Mouse (Mus musculus) hematopoietic stem cell, adult 5-6 weeks (primary cell): ENCODE results near the gene Adra1b. TPM values are rescaled to one million over a fixed set of nuclear protein-coding genes. Genes with fewer than 3 reads are reported as not detected.

Experiments
- ATAC-seq, 2 experiments: fragments of 125-278 bp in 1 of 2; replicated peaks in 1 of 2; 2 replicates each; pipeline ENCODE4 v1.8.0; 2016 to 2017; ENCODE audit warnings: inconsistent platforms in 2 of 2, mild to moderate bottlenecking in 2 of 2, moderate number of reproducible peaks in 2 of 2, low read depth in 1 of 2, moderate TSS enrichment in 1 of 2; ENCODE audit not compliant: low FRiP score in 2 of 2, poor library complexity in 2 of 2, severe bottlenecking in 2 of 2, insufficient read depth in 1 of 2, low TSS enrichment in 1 of 2
- total RNA-seq: library from RNA; stranded (forward); fragments of 172-1452, 232-1000 nt; gene quantifications from 2 replicates; pipeline ENCODE4 v1.2.3, GENCODE M21; 2017

Adra1b gene
- total RNA-seq, 1 experiment from 2014 or later = not detected

- no peak for ATAC-seq
These were observed 11.3 kb upstream of the Adra1b start for GRCm38 (mm10) chr11:43912136-43912888.

DNA sequence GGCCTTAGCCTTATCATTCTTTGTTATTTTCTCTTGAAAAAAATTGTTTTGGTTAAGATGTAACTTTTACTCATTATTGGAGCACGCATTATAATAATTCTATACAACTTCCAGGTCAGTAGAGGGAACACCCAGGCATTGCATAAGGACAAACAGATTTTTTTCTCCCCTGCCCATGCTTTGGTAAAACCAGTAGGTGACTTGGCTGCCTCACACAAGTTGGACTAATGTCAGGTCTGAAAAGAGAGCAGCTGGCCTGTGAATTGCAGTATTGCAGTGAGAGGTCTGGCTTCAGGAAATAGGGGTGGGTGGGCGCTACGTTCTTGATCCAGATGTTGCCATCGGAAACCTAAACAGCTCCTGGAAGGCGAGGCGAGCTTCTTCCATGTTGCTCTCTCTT lies 10.6 kb upstream of the Adra1b start:
- no peak for ATAC-seq

DNA sequence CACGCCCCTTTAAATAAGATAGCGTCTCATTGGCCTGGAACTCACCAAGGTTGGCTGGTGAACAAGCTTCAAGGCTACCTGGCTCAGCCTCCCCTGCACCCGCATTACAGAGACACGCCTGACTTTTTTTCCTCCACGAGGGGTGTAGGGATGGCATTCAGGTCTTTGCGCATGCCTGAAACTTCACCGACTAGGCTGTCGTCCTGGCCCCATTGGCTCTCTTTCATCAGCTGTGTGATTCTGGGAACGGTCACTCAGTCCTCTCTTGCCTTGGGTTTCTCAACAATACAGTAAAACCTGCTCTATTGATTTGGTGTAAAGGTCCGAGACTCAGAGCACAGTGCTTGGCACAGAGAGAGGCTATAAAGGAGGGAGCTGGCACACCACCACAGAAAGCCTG lies 2.3 kb upstream of the Adra1b start:
- no peak for ATAC-seq

DNA sequence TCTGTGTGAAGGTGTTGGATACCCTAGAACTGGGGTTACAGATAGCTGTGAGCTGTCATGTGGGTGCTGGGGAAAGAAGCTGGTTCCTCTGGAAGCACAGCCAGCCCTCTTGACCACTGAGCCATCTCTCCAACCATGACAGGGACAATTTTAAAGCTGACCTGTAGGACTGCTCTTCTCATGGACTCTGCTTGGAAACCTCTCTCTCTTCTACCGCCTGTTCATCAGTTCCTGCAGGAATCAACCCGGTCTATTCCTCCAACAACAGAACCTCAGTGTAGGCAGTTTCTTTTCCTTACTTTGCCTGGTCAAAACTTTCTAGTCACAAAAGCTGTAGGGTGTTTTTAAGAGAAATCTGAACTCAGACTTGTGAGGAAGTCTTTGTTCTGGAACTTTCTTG lies 1.3 kb downstream of the Adra1b start:
- no peak for ATAC-seq

DNA sequence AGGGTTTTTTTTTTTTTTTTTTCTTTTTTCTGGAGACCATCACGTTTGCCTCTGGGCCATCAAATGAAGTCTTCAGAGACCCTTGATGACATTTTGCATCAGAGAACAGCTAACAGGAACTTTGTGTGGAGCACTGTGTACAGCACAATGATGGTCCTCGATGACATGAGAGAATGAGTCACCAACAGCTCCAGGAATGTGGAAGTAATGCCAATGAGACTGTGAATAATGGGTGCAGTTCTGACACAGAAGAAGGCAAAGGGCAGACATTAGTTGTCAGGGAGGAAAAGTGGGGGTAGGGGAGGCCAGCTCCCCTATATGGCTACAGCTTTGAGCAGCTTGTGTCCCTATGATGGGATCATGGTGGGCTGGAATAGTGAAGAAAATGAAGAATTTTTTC lies 5.7 kb downstream of the Adra1b start:
- ATAC-seq = no peak

DNA sequence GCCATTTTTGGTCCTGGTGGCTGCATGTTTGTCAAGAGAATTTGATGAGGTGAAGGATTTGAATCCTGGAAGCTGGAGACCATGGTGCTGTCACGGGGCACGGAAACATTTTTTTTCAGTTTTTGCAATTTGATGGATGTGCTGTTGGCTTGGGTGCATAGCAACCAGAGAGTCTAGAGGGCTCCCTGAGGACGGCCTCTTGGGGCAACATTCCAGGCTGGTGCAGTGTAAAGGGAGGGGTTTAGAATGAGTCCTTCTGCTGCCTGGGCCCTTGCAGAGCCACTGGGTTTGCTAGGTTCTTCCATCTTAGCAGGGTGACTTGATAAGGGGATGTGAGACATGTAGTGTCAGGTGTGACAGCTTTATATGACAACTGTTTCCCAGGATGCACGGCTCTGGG lies 8.5 kb downstream of the Adra1b start:
- ATAC-seq = no peak

DNA sequence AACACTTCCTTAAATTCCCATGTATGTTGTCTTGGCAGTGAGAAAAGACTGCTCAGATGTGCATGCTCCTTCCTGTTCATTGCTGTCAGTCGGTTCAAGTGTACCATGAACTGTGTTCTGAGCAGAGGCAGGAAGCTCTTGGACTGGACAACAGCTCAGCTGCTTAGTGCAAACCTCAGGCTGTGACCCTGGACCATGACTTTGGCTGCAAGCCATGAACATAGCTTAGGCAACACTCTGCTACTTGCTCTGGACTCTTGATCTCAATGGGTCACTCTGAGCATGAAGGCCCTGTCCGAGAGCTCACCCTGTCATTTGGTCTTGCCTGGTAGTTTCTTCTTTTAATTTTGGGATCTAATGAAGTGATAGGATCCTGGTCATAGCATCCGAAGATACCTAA lies 9.6 kb downstream of the Adra1b start:
- ATAC-seq = no peak

DNA sequence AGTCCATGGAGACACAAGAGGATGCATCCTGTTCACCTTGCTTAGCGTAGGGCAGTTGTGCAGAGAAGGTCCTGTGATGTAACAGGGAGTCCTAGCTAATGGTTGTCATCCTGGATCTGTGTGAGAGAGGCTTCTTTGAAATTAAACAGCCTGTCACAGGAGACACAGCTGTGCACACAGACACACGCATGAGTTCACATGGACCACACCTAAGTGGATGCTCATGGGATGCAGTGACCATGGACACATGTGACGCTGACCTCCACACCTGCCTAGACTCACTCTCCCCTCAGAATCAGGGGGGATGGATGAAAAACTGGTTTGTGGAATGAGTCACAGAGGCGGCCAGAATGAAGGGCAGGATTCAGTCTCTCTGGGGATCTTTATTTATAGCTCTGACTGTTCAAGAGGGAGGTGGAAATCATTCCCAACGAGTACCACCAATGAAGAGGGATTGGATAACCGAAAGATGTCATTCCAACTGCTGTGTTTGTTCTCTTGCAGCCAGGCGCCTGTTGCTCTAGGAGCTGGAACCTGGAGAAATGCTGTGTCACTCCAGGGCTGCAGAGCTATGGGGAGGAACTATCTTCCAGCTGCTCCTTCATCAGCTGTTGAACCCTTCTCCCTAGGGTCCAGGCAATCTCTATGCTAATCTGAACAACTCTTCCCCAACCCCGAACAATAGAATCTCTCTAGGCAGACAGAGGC lies 11.6 kb downstream of the Adra1b start:
- ATAC-seq = no peak

DNA sequence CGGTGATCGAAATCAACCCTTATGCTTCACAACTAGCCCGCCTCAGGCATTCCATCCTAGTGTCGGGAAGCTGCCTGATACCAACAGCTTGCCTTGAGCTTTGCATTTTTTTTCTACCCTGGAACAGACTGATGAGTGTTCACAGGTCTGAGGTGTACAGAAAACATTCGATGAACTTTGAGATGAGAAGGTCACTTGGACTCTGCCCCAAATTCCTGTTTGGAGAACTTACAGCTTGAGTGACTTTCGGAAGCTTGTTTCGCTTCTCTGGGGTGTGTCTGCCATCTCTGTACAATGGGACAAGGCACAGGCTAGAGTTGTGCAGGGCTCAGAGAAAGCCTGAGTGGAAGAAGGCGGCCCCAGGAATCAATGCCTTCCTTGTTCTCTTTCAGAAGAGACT lies 12.3 kb downstream of the Adra1b start:
- ATAC-seq = no peak

DNA sequence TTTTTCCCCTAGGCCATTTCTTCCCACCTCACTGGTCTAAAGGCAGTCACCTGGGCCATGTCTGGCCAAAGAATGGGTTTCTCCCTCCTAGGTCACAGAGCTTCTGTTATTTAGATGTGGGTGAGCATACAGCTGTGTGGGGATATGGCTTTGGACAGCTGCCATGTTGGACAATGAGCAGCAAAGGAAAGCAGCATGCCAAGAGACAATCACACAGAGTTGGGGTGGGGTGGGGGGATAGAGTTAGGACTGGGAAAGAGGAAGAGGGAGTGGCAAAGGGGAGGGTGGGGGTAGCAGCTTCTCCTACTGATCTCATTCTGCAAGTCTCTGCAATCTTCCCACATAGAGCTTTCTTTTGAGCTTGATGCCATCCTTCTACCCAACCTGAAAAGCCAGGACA lies 13.4 kb downstream of the Adra1b start:
- ATAC-seq = no peak

- ATAC-seq = no peak
These were observed 16.5 kb downstream of the Adra1b start for GRCm38 (mm10) chr11:43884521-43884920.

DNA sequence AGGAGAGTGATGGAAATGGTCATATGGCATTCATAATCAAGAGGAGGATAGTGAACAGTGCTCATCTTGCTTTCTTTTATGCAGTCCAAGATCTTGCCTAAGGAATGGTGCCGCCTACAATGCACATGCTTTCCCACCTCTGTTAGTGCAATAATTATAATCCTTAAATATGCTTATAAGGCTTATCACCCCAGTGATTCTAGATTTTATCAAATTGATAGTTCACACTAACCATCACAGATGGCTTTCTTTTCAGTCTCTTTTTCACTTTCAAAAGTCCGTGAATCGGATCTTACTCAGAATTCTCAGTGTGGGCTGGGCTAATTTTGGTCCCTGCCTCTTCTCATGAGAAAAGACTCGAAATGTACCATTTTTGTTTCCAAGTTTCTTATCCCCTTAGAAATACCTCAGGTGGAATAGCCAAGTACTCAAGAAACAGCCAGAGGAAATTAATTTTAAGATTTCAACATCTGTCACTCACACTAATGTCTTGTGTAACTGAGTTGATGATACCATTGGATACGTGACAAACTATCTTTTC lies 17.3 kb downstream of the Adra1b start:
- no peak for ATAC-seq

GRCm38 (mm10) chr11:43877211-43877610 lies 23.8 kb downstream of the Adra1b start:
- ATAC-seq = no peak

GRCm38 (mm10) chr11:43867721-43868281 lies 33.2 kb downstream of the Adra1b start:
- ATAC-seq = no peak

DNA sequence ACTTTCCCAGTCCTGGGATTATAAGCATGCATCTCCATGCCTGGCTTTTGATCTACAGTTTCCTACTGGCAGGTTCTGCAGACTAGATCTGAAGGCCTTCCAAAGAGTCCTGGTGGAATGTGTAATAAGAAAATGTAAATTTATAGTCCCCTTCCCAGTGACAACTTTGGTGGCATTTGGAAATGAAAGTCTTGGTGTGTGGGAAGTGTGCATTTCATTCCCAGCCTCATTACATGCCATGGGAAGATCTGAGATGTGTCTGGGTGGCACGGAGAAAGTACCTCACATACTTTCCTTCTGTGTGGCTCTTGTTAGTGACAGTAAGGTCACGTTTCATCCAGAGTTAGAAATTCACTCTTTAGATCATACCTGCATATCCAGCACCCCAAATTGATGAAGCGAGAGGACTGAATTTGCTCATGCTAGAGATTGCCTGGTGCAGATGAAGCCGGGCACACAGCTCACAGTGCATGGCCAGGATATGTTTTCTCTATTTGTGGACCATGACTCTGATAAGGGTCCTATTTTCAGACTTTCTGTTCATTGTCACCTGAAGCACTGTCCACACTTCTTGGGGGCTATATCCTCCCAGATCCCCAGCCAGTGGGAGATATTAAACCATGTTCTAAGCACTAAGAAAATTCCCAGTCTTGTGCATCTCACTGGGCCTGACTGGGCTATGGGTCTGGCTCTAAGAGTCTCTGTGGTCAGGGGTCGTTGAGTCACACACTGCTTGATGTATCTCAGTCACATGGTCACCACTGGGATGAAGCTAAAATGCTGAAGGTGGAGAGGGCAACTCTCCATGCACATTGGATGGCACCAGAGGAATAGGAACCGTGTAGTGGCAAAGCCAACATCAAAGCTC lies 35.5 kb downstream of the Adra1b start:
- ATAC-seq = no peak

DNA sequence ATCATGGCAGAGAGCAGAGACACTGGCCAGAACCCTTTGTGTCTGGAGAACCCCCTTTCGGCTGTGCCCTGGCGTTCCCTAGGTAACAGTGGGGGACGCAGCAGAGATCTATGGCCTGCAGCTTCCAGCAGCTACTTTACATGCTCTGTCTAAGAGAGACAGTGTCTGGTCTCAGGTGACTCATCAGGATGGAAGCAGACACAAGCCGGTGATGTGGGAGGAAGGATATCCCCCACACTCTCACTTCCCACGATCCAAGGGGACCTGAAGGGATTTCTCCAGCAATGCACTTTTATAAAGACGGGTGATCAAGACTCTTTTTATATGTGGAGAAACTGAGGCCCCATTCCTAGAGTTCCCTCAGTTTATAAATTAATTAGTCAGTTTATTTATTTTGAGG lies 48.0 kb downstream of the Adra1b start:
- ATAC-seq = no peak

DNA sequence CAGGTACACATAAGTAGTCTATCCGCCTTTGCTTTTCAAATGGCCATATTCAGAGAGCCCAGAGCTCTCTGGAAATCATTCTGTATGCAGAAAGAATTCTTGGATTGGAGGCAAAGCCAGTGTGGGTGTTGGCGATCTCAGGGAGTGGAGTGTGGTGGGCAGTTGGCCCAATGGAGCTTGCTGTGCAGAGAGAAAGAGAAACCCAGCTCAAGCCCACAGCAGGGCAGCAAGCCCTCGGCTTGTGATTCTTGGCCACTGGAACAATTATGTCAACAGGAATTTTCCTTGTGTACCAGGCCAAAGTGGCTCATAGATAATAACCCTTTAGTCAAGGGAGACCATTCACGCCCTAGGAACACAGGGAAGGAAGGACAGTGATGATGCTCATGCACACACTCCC lies 53.0 kb downstream of the Adra1b start:
- ATAC-seq = no peak

DNA sequence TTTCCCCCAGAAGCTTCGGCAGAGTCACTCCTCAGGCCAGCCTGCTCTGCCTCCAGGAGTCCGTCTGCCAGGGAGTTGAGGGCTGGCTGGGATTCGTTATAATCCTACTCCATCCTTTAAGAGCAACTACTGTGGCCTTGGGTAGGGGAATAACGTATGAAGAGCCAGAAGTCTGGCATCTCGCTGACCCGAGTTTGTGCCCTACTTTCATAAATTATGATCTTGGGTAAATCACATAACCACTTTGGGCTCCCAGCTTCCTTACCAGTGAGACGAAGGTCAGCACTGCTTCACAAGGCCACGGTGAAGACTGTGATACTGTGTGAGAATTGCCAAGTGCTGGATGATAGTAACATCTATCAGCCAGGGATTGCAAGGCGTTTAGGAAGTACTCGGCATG lies 59.4 kb downstream of the Adra1b start:
- no peak for ATAC-seq
